Mouse (Mus musculus): ENCODE results near the gene Phf2. TPM values are rescaled to one million over a fixed set of nuclear protein-coding genes. Genes with fewer than 3 reads are reported as not detected.
"Not testable (repeated sequence)": the region's sequence is repeated elsewhere in the genome, so short reads cannot be mapped to it uniquely, and the experiment has no call there.

Phf2 gene
- total RNA-seq, 2 experiments from 2014 or later = 27.5 to 28.8 TPM

DNA sequence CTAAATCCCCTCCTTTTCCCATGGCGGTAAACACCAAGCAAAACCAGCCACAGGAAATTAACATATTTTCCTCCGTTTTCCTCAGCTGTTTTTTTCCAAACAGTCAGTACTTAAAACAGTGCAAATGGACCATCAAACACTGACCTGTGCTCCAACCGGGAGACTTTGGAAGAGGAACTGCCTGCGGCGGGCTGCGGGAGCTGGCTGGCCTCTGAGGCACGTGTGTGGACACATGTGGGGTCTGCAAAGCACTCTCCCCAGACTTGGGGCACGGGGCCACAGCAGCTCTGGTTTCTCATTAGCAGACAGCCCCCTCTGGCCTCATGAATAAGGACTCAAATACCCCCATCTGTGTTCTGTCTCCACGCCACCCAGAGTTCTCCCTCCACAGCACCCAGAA is 59.9 kb downstream of the Phf2 start:
- DNase-seq = no peak
- intact Hi-C loops (cut with DNase I) = no loop called here

GRCm38 (mm10) chr13:48810274-48810823 is 60.6 kb downstream of the Phf2 start:
- DNase-seq = no peak
- intact Hi-C loops (cut with DNase I) = no loop called here

GRCm38 (mm10) chr13:48809668-48810067 is 61.3 kb downstream of the Phf2 start:
- not testable (repeated sequence) for DNase-seq
- intact Hi-C loops (cut with DNase I) = loop anchor here (10.0 kb wide), 2 partner anchors 275 to 365 kb away; no protein-coding TSS in a partner anchor

DNA sequence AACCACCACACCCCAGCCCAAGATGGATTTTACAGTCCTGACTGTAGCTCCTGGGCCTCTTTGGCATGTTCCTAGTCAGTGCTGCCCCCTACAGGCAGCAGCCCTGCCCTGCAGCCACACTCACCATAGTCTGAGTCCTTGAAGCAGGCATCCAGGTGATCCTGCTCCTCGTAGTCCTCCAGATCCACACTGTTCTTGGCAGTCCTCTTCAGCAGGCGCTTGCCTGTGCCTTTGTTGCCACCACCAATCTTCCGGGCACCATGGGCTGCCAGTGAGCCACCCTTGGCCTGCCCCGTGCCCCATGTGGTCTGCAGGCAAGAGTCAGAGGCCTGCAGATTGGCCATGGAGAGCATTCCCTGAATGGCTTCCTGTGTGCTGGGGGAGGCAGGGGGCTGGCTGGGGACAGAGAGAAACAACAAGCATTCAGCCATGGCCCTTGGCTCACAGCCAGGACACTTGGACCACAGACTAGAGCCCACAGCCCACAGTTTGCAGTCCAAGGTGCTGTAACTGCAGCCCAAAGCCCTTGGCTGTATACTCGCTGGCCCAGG is 63.4 kb downstream of the Phf2 start:
- DNase-seq = peak; percentile 42 to 62
- intact Hi-C loops (cut with DNase I) = loop anchor here (10.0 kb wide), 2 partner anchors 273 to 367 kb away; no protein-coding TSS in a partner anchor

GRCm38 (mm10) chr13:48802181-48802580 is 68.7 kb downstream of the Phf2 start:
- intact Hi-C loops (cut with DNase I) = loop anchor here (5.0 to 10.0 kb wide), 4 partner anchors 70 to 373 kb away; no protein-coding TSS in a partner anchor
- DNase-seq = no peak

- intact Hi-C loops (cut with DNase I) = loop anchor here (1.0 to 10.0 kb wide), 5 partner anchors 69 to 374 kb away; no protein-coding TSS in a partner anchor
- peak; percentile 68 to 79 for DNase-seq
These were observed 69.9 kb downstream of the Phf2 start for GRCm38 (mm10) chr13:48800850-48801546.

DNA sequence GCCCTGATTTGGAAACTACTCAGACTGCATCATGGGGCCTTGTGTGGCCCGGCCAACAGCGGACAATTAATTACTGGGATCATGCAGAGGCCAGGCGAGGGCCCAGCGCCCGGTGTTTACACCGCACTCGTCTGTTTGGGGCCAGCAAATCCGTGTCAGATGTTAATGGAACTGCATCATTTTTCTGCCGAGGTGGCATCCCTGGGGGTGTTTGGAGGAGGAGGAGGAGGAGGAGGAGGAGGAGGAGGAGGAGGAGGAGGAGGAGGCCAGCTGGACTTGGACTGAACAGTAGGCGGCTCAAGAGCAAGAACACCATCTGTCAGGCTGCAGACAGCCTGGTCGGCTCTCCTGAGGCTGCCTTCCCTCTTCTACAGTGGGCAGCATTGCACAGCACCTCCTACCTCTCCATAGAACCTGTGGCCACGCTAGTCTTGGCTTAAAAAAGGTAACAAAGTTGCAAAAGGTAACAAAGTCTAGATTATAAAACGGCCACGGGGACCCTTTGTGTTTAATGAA is 72.6 kb downstream of the Phf2 start:
- no peak for DNase-seq
- intact Hi-C loops (cut with DNase I) = no loop called here

- intact Hi-C loops (cut with DNase I) = no loop called here
- DNase-seq = no peak
These were observed 74.0 kb downstream of the Phf2 start for GRCm38 (mm10) chr13:48796906-48797305.

DNA sequence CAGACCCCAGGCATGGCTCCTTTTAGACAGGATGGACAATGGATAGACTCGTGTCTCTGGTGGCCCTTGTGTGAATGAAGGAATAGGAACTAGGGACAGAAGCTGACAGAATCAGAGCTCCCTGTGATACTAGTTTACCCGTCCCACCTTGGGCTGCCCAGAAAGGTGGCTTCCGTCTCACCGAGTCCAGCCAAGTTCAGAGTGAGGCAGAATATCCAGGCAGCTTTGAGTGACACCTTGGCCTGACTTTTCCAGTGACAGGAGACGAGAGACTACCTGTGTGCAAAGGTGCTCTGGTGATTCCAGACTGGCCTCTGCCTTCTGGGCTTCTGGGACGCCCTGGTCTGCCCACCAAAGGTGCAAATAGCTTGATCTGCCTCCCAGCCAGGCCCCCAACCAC is 75.2 kb downstream of the Phf2 start:
- no peak for DNase-seq
- intact Hi-C loops (cut with DNase I) = no loop called here

DNA sequence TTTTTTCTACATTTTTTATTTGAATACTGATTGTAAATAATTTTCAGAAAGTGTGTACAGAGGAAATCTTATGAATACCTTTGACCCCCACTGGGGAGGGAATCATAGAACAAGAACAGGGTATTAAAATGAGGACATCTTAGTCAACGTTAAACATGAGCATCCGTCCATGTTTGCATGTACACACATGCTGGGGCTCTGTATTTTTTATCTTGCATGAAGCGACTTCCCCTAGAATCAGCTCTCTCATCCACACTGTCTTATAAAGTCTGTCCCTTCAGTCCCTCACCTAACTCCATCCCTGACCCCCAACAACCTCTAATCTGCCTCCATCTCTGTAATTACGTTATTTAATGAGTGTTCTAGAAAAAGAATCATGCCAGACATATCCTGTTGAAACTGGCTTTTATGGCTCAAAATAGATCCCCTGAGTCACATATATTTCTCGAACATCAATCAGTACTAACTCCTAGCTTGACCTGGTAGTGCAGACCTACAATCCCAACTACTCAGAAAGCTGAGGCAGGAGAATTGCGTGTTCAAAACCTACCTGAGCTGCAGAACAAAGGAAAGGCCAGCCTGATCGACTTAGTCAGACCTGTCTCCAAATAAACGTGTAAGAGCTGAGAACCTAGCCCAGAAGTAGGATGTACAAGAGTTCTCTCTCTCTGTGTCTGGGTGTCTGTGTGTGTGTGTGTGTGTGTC is 86.2 kb downstream of the Phf2 start:
- intact Hi-C loops (cut with DNase I) = no loop called here
- DNase-seq = no peak

- intact Hi-C loops (cut with DNase I) = no loop called here
- no peak for DNase-seq
These were observed 86.8 kb downstream of the Phf2 start for GRCm38 (mm10) chr13:48784151-48784550.

DNA sequence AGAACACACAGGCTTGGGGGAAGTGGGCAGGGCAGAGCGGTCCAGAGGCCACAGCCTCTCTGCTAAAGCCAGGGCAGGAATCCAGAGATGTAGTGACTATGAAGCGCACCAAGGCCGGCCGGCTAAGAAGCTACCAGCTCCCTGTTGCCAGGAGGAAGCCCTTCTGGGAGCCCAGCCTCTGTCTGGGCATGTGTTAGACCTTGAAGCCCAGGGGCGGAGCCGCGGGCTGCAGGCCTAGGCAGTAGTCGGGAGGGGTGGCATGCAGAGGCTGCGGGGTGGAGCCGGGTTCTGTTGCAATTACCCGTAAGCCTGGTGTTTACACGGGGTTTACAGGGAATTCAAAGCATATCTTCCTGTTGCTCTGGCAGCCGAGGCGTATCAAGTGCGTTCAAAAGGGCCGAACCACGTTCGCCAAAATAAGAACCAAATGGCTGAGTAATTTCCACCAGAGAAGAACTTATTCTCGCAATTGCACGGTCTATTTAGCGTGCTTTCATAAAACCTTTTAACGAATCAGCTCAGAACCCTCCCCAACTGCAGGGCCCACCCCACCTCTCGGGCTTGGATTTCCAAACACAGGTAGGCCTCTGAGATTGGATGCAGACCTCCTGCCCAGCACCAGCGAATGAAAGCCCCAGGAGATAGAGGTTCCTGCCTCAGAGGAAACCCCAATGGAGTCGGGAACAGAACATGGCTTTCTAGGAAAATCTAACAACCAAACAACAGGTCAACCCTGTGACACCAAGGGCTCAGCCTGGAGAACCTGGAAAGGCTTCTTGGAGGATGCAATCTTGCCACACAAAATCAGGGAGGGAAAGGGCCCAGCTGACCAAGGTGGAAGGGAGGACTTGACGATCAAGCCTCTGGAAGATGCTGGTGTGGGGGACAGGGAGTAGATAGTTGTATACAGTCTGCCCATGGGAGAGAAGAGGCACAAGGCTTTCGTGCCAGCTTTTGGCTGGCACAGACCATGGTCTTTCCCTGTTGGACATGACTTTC is 87.9 kb downstream of the Phf2 start:
- intact Hi-C loops (cut with DNase I) = no loop called here
- DNase-seq = no peak

GRCm38 (mm10) chr13:48780345-48781010 is 90.4 kb downstream of the Phf2 start:
- intact Hi-C loops (cut with DNase I) = no loop called here
- DNase-seq = no peak

GRCm38 (mm10) chr13:48779592-48780344 is 91.2 kb downstream of the Phf2 start:
- no peak for DNase-seq
- intact Hi-C loops (cut with DNase I) = no loop called here

DNA sequence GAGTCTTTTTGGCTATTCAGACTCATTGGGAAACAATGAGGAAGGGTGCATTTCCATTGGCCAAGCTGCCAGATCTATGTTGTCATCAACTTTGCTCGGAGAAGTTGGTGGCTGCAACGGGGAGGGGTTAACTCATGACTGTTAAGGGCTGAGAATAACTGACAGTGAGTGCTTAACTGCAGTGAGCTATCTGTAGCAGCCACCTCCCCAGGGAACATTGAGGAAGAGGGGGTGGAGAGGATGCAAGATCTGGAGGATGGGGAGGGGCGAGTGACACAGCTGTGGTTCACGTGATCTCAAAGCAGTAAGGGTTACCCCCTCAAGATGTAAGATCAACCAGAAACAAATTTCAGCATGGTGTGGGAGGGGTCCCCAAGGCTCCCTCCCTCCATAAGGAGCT is 92.8 kb downstream of the Phf2 start:
- DNase-seq = no peak
- intact Hi-C loops (cut with DNase I) = no loop called here

GRCm38 (mm10) chr13:48774506-48774905 is 96.4 kb downstream of the Phf2 start:
- no peak for DNase-seq
- intact Hi-C loops (cut with DNase I) = no loop called here

DNA sequence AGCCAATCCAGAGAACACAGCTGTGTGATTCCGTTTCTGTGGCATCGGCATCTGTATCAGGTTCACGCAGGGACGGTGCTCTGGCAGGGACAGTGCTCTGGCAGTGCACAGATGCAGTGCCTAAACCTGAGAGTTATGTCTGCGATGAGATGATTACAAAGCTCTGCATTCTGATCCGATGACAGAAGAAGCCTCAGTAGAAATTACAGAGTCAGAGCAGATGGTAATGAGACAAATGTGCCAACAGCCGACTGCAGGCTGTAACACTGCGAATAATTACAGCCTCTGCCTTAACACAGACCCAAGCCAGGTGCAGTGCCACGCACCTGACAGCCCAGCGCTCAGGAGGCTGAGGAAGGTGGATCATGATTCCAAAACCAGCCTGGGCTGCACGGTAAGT is 102.8 kb downstream of the Phf2 start:
- intact Hi-C loops (cut with DNase I) = no loop called here
- DNase-seq = no peak

- DNase-seq = no peak
- intact Hi-C loops (cut with DNase I) = no loop called here
These were observed 107.1 kb downstream of the Phf2 start for GRCm38 (mm10) chr13:48763701-48764245.
